Mouse (Mus musculus): ENCODE results near the gene Iqcf3. TPM values are rescaled to one million over a fixed set of nuclear protein-coding genes. Genes with fewer than 3 reads are reported as not detected.
A peak's percentile ranks its signal among the peaks of the same experiment; 100 is the strongest.
"Not testable (repeated sequence)": the region's sequence is repeated elsewhere in the genome, so short reads cannot be mapped to it uniquely, and the experiment has no call there.

Iqcf3 gene
- not detected in 2 replicates for polyA plus RNA-seq (2014; fragmentation: Nextera tagmentation; extraction: Ambion mirVana)

DNA sequence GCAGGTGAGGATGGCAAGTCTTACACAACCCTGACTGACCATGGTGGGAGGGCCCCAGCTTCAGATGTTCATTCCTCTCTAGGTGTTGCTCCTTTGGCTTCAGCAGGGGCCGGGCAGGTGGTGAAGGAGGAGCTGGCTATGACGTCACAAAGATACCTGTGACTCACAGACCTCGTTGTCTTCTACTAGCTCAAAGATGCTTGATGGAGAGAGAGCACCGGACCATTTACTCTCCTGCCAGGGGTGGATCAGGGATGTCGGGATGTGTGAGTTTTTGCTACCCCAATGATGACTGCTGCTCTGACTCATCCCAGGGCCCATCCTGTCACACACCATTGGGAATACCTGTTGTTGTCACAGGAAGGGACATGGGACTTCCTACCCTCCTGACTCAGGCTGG is at the start of gene Iqcf3:
Gene Iqcf3 (minus strand): TSS at position 101 of the 400 bp plus-strand sequence.
- no peak within 1 kb of the TSS for H3K27ac ChIP-seq (ENCODE audit: low read depth, low read length)
- ATAC-seq (ENCODE audit: low FRiP score), result no peak
- H3K36me3 ChIP-seq (ENCODE audit: control insufficient read depth, insufficient read depth, low read length), result no peaks in the 10 kb centered on the region
- H3K4me2 ChIP-seq (replicated peaks; ENCODE audit: low read depth, low read length), result no peak within 1 kb of the TSS
- no peaks in the 10 kb centered on the region for H3K4me1 ChIP-seq (replicated peaks; ENCODE audit: control insufficient read depth, insufficient read depth, low read length)
- no peaks in the 10 kb centered on the region for H3K9me3 ChIP-seq (ENCODE audit: control insufficient read depth, low read length)
- no peak within 1 kb of the TSS for H3K4me3 ChIP-seq (ENCODE audit: low read depth, low read length)
- H3K27me3 ChIP-seq (ENCODE audit: control insufficient read depth, insufficient read depth, low read length), result no peaks in the 10 kb centered on the region
- H3K9ac ChIP-seq (ENCODE audit: low read depth, low read length), result no peak within 1 kb of the TSS
- DNase-seq (ENCODE audit: low spot score), result no peak
- WGBS, result 89% methylated on average over 5 of the region's 5 CpGs

DNA sequence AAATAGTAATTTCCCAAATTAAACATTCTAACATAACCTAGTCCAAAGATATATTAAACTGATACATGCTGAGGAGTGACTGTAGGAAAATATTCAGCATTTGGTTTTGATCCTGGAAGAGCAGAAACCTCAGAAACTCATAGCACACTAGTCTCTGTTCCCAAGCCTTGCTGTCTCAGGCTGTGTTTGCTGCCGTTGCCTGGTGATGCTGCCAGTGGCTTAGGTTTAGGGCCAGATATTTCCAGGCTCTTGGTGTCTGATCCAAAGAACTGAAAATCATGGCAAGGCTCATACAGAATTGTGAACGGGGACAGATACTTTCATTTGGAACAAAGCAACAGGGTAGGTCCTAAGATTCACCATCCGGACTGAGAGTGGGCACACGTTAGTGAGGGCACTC is 49.3 kb upstream of the Iqcf3 start:
- ATAC-seq (ENCODE audit: low FRiP score) (no peak), DNase-seq (ENCODE audit: low spot score) (no peak)
- 82% methylated on average over 4 of the region's 4 CpGs for WGBS
- Histone ChIP-seq H3K36me3 (ENCODE audit: control insufficient read depth, insufficient read depth, low read length) (no peaks in the 10 kb centered on the region), H3K9ac (ENCODE audit: low read depth, low read length) (no peak overlapping the region), H3K4me2 (replicated peaks; ENCODE audit: low read depth, low read length) (no peak overlapping the region), H3K4me3 (ENCODE audit: low read depth, low read length) (no peak overlapping the region), H3K9me3 (ENCODE audit: control insufficient read depth, low read length) (no peaks in the 10 kb centered on the region), H3K4me1 (replicated peaks; ENCODE audit: control insufficient read depth, insufficient read depth, low read length) (no peaks in the 10 kb centered on the region), H3K27ac (ENCODE audit: low read depth, low read length) (no peak overlapping the region), H3K27me3 (ENCODE audit: control insufficient read depth, insufficient read depth, low read length) (no peaks in the 10 kb centered on the region)

DNA sequence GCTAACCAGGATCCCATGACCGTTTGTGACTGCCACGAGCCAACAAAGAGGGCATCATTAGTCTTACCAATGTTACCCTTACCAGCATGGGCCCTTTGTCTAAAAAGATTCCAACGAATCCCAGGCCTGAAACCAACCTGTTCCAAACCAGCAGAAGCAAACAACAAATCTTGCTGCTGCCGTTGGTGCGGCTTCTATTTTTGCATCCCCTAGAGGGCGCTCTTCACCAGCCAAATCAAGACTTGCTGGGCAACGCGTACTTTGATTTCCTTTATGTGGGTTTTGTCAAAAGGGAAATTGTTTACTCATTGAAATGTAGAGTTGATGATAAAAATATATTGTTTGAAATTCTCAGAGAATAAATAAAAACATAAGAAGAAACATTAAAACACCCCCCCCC is 39.1 kb upstream of the Iqcf3 start:
- Histone ChIP-seq H3K9ac (ENCODE audit: low read depth, low read length) (no peak overlapping the region), H3K4me1 (replicated peaks; ENCODE audit: control insufficient read depth, insufficient read depth, low read length) (no peaks in the 10 kb centered on the region), H3K4me3 (ENCODE audit: low read depth, low read length) (no peak overlapping the region), H3K4me2 (replicated peaks; ENCODE audit: low read depth, low read length) (no peak overlapping the region), H3K27ac (ENCODE audit: low read depth, low read length) (no peak overlapping the region), H3K27me3 (ENCODE audit: control insufficient read depth, insufficient read depth, low read length) (no peaks in the 10 kb centered on the region), H3K9me3 (ENCODE audit: control insufficient read depth, low read length) (no peaks in the 10 kb centered on the region), H3K36me3 (ENCODE audit: control insufficient read depth, insufficient read depth, low read length) (no peaks in the 10 kb centered on the region)
- 35% methylated on average over 8 of the region's 8 CpGs for WGBS
- DNase-seq (ENCODE audit: low spot score) (peak; percentile 80), ATAC-seq (ENCODE audit: low FRiP score) (no peak)

DNA sequence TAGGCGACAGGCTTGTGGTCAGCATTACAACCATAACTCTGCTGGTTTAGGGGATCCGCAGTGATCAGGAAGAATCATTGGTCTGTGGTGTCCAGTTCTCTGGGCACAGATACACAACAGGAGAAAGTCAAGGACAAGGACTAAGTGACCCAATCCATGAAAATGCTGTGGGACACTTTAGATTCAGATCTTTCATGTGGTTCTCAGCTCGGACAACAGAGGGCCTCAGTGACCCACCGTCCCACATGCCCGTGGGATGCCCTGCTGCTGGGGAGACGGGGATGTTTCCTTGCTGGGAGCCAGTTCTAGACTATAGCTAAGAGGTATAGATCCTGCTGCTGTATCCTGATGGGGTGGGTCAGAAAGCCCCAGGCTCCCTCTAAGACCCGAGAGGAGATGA is 37.0 kb upstream of the Iqcf3 start:
- Histone ChIP-seq H3K4me3 (ENCODE audit: low read depth, low read length) (no peak overlapping the region), H3K27me3 (ENCODE audit: control insufficient read depth, insufficient read depth, low read length) (no peaks in the 10 kb centered on the region), H3K4me1 (replicated peaks; ENCODE audit: control insufficient read depth, insufficient read depth, low read length) (no peaks in the 10 kb centered on the region), H3K27ac (ENCODE audit: low read depth, low read length) (no peak overlapping the region), H3K9ac (ENCODE audit: low read depth, low read length) (no peak overlapping the region), H3K36me3 (ENCODE audit: control insufficient read depth, insufficient read depth, low read length) (no peaks in the 10 kb centered on the region), H3K9me3 (ENCODE audit: control insufficient read depth, low read length) (no peaks in the 10 kb centered on the region), H3K4me2 (replicated peaks; ENCODE audit: low read depth, low read length) (no peak overlapping the region)
- no peak for DNase-seq (ENCODE audit: low spot score)
- 46% methylated on average over 7 of the region's 7 CpGs for WGBS
- ATAC-seq (ENCODE audit: low FRiP score), result no peak

DNA sequence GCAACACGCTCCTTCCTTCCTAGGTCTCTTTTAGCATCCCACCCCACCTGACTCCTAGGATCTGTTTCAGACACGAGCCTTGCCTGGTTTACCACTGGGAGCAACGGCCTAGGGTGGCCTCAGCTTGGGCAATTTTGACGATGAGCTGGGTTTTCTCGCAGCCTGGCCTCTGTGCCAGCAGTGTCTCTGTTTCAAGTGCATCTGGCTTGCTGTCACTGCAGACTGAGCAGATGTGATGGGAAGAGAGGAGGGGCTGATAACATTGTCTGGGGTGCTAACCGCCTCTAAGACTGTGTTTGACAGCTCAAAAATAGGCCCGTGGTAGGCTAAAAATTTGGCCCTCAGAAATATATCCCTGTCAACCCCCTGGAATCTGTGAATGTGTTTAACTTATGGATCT is 34.4 kb upstream of the Iqcf3 start:
- Histone ChIP-seq H3K9ac (ENCODE audit: low read depth, low read length) (no peak overlapping the region), H3K4me2 (replicated peaks; ENCODE audit: low read depth, low read length) (no peak overlapping the region), H3K4me3 (ENCODE audit: low read depth, low read length) (no peak overlapping the region), H3K27me3 (ENCODE audit: control insufficient read depth, insufficient read depth, low read length) (no peaks in the 10 kb centered on the region), H3K4me1 (replicated peaks; ENCODE audit: control insufficient read depth, insufficient read depth, low read length) (no peaks in the 10 kb centered on the region), H3K27ac (ENCODE audit: low read depth, low read length) (no peak overlapping the region), H3K36me3 (ENCODE audit: control insufficient read depth, insufficient read depth, low read length) (no peaks in the 10 kb centered on the region), H3K9me3 (ENCODE audit: control insufficient read depth, low read length) (no peaks in the 10 kb centered on the region)
- ATAC-seq (ENCODE audit: low FRiP score) (no peak), DNase-seq (ENCODE audit: low spot score) (no peak)
- 77% methylated on average over 7 of the region's 7 CpGs for WGBS

DNA sequence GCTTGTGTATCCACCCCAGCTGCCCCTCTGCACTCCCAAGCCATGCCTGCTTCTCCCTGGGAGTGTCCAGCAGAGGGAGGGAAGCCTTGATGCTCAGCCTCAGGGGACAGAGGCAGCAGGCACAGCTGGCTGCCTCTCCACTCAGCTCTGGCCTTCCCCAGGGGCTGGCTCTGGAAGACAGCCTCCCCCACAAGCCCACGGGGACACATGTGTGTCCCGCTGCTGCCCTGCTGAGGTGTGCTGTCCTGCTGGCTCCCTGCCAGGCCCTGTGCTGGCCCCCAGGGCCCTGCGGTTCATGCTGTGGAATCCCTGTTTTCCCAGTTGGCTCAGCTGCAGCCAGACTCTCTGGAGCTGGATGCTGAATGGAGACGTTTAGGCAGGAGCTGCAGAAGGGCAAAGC is 34.0 kb upstream of the Iqcf3 start:
- WGBS, result 28% methylated on average over 4 of the region's 4 CpGs

DNA sequence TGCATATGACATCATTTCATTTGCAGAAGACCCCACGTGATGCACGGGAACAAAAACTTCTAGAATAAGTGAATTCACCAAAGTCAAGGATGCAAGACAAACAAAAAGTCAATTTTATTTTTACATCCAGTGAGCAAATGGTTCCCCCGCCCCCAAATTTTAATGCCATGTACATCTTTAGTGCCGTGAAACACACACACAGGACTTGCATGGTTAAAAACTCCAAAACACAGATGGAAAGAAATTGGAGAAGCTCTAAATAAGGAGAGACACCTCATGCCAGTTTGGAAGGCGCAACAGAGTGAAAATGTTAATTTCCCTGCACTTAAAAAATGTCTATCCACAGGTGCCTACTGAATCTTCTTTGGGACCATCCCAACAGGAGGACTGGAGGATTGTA is 30.7 kb upstream of the Iqcf3 start:
- H3K27ac ChIP-seq (ENCODE audit: low read depth, low read length), result no peak overlapping the region
- DNase-seq (ENCODE audit: low spot score) (no peak), ATAC-seq (ENCODE audit: low FRiP score) (no peak)
- H3K4me2 ChIP-seq (replicated peaks; ENCODE audit: low read depth, low read length), result no peak overlapping the region
- H3K4me3 ChIP-seq (ENCODE audit: low read depth, low read length), result no peak overlapping the region
- H3K4me1 ChIP-seq (replicated peaks; ENCODE audit: control insufficient read depth, insufficient read depth, low read length), result no peaks in the 10 kb centered on the region
- no peak overlapping the region for H3K9ac ChIP-seq (ENCODE audit: low read depth, low read length)
- H3K36me3 ChIP-seq (ENCODE audit: control insufficient read depth, insufficient read depth, low read length), result no peaks in the 10 kb centered on the region
- no peaks in the 10 kb centered on the region for H3K27me3 ChIP-seq (ENCODE audit: control insufficient read depth, insufficient read depth, low read length)
- WGBS, result 89% methylated on average over 5 of the region's 5 CpGs
- no peaks in the 10 kb centered on the region for H3K9me3 ChIP-seq (ENCODE audit: control insufficient read depth, low read length)

More for the DNA sequence above, 34.0 kb upstream of the Iqcf3 start:
- not testable (repeated sequence) for H3K4me3 ChIP-seq (ENCODE audit: low read depth, low read length); DNase-seq (ENCODE audit: low spot score); H3K9ac ChIP-seq (ENCODE audit: low read depth, low read length); ATAC-seq (ENCODE audit: low FRiP score); H3K4me2 ChIP-seq (replicated peaks; ENCODE audit: low read depth, low read length); H3K27me3 ChIP-seq (ENCODE audit: control insufficient read depth, insufficient read depth, low read length); H3K27ac ChIP-seq (ENCODE audit: low read depth, low read length); H3K4me1 ChIP-seq (replicated peaks; ENCODE audit: control insufficient read depth, insufficient read depth, low read length); H3K9me3 ChIP-seq (ENCODE audit: control insufficient read depth, low read length); H3K36me3 ChIP-seq (ENCODE audit: control insufficient read depth, insufficient read depth, low read length)

DNA sequence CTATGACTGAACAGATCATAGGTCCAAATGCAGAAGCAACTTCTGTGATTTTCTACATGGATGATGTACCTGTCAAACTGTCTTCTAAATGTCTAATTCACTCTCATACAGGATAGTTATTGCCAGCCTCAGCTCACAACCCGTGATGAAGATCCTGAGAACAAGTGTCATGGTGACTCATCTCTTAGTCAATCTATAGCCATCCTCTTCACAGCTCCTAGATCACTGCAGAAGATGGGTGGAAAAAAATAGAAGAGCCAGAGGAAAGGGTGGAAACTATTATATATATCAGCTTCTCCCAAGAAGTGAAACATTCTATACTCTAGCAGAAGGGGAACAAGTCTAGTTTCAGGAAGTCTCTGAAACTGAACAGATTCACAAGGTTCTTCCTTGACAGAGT is 21.1 kb upstream of the Iqcf3 start:
- H3K27me3 ChIP-seq (ENCODE audit: control insufficient read depth, insufficient read depth, low read length), result no peaks in the 10 kb centered on the region
- no peak overlapping the region for H3K4me3 ChIP-seq (ENCODE audit: low read depth, low read length)
- ATAC-seq (ENCODE audit: low FRiP score) (no peak), DNase-seq (ENCODE audit: low spot score) (no peak)
- no peaks in the 10 kb centered on the region for H3K36me3 ChIP-seq (ENCODE audit: control insufficient read depth, insufficient read depth, low read length)
- no peak overlapping the region for H3K27ac ChIP-seq (ENCODE audit: low read depth, low read length)
- H3K9ac ChIP-seq (ENCODE audit: low read depth, low read length), result no peak overlapping the region
- no peaks in the 10 kb centered on the region for H3K9me3 ChIP-seq (ENCODE audit: control insufficient read depth, low read length)
- no peaks in the 10 kb centered on the region for H3K4me1 ChIP-seq (replicated peaks; ENCODE audit: control insufficient read depth, insufficient read depth, low read length)
- WGBS, result 76% methylated on average over 1 of the region's 1 CpGs
- no peak overlapping the region for H3K4me2 ChIP-seq (replicated peaks; ENCODE audit: low read depth, low read length)

DNA sequence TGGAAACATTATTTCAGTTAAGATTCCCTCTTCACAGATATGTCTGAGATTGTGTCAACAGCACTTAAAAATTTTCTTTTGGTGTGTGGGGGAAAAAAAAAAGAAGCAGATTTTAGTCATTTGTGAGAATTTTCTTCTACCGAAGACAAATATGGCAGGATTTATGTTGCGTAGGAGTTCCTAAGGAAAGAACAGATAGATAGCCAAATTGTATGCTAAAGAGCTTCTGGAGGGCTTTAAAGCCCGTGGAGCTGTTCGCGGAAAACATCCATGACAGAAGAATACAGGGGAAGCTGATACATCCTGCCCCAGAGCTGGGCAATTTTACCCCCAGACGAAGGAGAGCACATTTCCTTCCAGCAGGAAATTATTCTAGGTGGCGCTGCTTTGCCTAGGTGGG is 18.6 kb upstream of the Iqcf3 start:
- WGBS, result 87% methylated on average over 7 of the region's 7 CpGs
- ATAC-seq (ENCODE audit: low FRiP score) (no peak), DNase-seq (ENCODE audit: low spot score) (no peak)
- H3K4me3 ChIP-seq (ENCODE audit: low read depth, low read length), result no peak overlapping the region
- no peak overlapping the region for H3K27ac ChIP-seq (ENCODE audit: low read depth, low read length)
- no peaks in the 10 kb centered on the region for H3K9me3 ChIP-seq (ENCODE audit: control insufficient read depth, low read length)
- H3K27me3 ChIP-seq (ENCODE audit: control insufficient read depth, insufficient read depth, low read length), result no peaks in the 10 kb centered on the region
- no peak overlapping the region for H3K4me2 ChIP-seq (replicated peaks; ENCODE audit: low read depth, low read length)
- no peaks in the 10 kb centered on the region for H3K36me3 ChIP-seq (ENCODE audit: control insufficient read depth, insufficient read depth, low read length)
- no peaks in the 10 kb centered on the region for H3K4me1 ChIP-seq (replicated peaks; ENCODE audit: control insufficient read depth, insufficient read depth, low read length)
- H3K9ac ChIP-seq (ENCODE audit: low read depth, low read length), result no peak overlapping the region

All from hindbrain, embryonic 11.5 days (tissue).